Mouse (Mus musculus) CD4-positive, CD25-positive, alpha-beta regulatory T cell, adult 9 weeks (primary cell): ENCODE measurements around the gene Fbxw16. TPM values are rescaled to one million over a fixed set of nuclear protein-coding genes. Genes with fewer than 3 reads are reported as not detected.

Experiments used
- polyA plus RNA-seq: library from polyadenylated mRNA; unstranded; fragments of 100-300 nt; shearing (Covaris generic); gene quantifications from one replicate; pipeline ENCODE4 v1.2.1, GENCODE M21; 2017

The Fbxw16 gene
- polyA plus RNA-seq: not detected

DNA sequence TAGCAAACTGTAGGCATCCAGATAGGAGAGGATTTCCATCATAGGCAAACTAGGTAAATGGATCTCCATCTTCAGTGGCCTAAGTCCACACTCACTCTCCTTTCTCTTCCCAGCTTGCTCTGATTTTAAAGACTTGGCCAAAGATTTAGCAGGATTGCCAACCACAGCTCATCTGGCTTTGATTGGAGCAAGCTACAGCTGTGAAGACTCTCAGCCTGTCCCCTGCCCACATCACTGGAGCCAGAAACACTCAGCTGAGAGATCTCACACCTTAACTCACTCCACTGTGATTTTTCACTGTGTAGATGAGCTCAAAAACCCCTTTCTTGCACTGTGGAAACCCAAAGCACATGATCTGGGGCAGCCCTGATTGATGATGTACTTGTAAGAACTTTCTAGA, at the start of gene Fbxw16:
Gene Fbxw16, minus strand, starts transcription at position 101 of the 400 bp plus-strand sequence.

DNA sequence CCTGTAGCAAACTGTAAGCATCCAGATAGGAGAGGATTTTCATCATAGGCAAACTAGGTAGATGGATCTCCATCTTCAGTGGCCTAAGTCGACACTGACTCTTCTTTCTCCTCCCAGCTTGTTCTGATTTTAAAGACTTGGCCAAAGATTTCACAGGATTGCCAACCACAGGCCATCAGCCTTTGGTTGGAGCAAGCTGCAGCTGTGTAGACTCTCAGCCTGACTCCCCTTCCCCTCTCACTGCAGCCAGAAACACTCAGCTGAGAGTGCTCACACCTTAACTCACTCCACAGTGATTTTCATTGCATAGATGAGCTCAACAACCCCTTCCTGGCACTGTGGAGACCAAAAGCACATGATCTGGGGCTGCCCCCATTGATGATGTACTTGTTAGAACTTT, 46.8 kb upstream of the Fbxw16 start, which contains the start of gene Fbxw19:
Gene Fbxw19, minus strand, starts transcription at position 101 of the 400 bp plus-strand sequence.

DNA sequence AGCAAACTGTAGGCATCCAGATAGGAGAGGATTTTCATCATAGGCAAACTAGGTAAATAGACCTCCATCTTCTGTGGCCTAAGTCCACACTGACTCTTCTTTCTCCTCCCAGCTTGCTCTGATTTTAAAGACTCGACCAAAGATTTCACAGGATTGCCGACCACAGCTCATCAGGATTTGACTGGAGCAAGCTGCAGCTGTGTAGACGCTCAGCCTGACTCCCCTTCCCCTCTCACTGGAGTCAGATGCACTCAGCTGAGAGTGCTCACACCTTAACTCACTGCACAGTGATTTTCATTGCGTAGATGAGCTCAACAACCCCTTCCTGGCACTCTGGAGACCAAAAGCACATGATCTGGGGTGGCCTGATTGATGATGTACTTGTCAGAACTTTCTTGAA, 44.7 kb downstream of the Fbxw16 start, which contains the start of gene Fbxw22:
Gene Fbxw22, minus strand, starts transcription at position 101 of the 400 bp plus-strand sequence.

Other genes starting within 250 kb of the Fbxw16 start
- not detected for gene Fbxw20, start 214.4 kb downstream of the Fbxw16 start, polyA plus RNA-seq
- gene Fbxw14, start 161.5 kb downstream of the Fbxw16 start, polyA plus RNA-seq: not detected
- gene Fbxw28, start 109.5 kb downstream of the Fbxw16 start, polyA plus RNA-seq: not detected
- not detected for gene Fbxw22, start 44.8 kb downstream of the Fbxw16 start, polyA plus RNA-seq
- gene Fbxw19, start 46.7 kb upstream of the Fbxw16 start, polyA plus RNA-seq: not detected
- gene Fbxw15, start 119.1 kb upstream of the Fbxw16 start, polyA plus RNA-seq: not detected
- gene Fbxw24, start 176.9 kb upstream of the Fbxw16 start, polyA plus RNA-seq: not detected
- not detected for gene Fbxw25, start 215.5 kb upstream of the Fbxw16 start, polyA plus RNA-seq